Mouse (Mus musculus): Measurements from ENCODE around the gene Papola. TPM values are rescaled to one million over a fixed set of nuclear protein-coding genes. Genes with fewer than 3 reads are reported as not detected.

Gene Papola
- polyA plus RNA-seq, 1 experiment, result 99.3 TPM

DNA sequence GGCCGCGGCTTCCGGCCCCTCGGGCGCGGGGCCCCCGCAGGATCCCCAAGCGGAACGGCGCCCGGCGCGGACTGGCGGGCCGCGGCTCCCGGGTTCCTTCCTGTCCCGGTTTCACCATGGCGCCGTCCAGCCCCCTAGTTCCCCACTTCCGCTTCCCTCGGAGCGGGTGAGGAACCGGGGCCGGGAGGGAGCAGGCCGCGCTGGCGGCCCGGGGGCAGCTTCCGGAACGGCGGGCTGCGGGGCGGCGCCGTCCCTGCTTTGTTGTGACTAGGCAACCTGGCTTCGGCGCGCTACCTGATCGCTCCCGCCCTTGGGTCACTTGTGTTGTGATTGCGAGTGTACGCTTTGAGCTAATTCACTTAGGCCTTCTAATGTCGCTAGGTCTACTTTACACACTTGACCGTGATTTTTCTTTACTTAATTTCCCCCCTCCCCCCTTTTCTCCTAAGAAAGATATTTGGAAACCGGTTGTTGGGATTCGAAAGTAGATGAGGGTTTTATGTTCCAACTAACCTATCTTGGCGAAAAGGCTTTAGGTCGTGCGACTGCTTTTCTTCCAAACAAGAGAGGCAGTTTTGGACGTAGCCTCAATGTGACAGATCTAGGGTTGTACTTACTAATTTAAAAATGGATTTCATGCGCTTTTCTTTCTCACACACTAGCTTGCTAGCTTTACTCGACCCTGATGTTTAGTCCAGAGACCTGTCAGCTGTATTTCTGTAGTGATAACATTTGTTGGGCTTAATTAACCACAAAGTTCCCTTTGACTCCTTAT lies 693 bp downstream of the Papola start:
- TF ChIP-seq POLR2A (IDR thresholded peaks at IDR 0.05; ENCODE audit: borderline replicate concordance, insufficient read depth, low read length) (no peak), CTCF (IDR thresholded peaks at IDR 0.05; ENCODE audit: borderline replicate concordance, insufficient read depth, low read depth, low read length) (no peak)
- under 1% methylated on average over 53 of the region's 53 CpGs for WGBS
- peak overlapping the region; percentile 94 for H3K27ac ChIP-seq (ENCODE audit: insufficient read depth, low read length)
- no peaks in the 10 kb centered on the region for H3K27me3 ChIP-seq (ENCODE audit: control insufficient read depth, insufficient read depth, low read length)
- peak overlapping the region; percentile 90 for H3K4me3 ChIP-seq (replicated peaks; ENCODE audit: insufficient read depth, low read depth, low read length)
- H3K4me1 ChIP-seq (ENCODE audit: control insufficient read depth, insufficient read depth, low read length), result 0 out of 2 replicates have a peak, but pooled peaks cover 2% of the 10 kb centered on the region
- DNase-seq, result peak in 1 of 2 experiments; percentile 71

DNA sequence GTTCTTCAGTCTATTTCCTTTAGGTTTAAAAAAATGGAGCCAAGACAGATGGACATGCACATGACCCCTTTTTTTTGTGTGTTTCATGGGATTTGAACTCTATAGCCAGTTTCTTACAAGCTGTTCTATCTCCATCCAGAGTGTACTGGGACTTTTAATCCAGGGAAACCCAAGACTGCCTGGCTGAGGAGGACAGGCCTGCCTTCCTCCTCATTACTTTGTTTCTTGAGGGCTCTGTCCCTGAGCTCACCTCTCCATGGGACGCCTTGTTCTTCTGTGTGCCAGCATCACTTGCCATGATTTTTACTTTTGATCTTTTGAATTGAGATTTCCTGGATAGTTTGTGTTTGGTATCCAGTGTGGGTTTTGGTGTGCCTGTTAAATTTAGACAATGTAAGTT lies 1.6 kb downstream of the Papola start:
- Histone ChIP-seq H3K27ac (ENCODE audit: insufficient read depth, low read length) (no peak overlapping the region), H3K4me1 (ENCODE audit: control insufficient read depth, insufficient read depth, low read length) (0 out of 2 replicates have a peak, but pooled peaks cover 2% of the 10 kb centered on the region), H3K4me3 (replicated peaks; ENCODE audit: insufficient read depth, low read depth, low read length) (peak overlapping the region; percentile 44), H3K27me3 (ENCODE audit: control insufficient read depth, insufficient read depth, low read length) (no peaks in the 10 kb centered on the region)
- 57% methylated on average over 1 of the region's 1 CpGs for WGBS
- TF ChIP-seq POLR2A (IDR thresholded peaks at IDR 0.05; ENCODE audit: borderline replicate concordance, insufficient read depth, low read length) (no peak), CTCF (IDR thresholded peaks at IDR 0.05; ENCODE audit: borderline replicate concordance, insufficient read depth, low read depth, low read length) (no peak)
- DNase-seq, result no peak

DNA sequence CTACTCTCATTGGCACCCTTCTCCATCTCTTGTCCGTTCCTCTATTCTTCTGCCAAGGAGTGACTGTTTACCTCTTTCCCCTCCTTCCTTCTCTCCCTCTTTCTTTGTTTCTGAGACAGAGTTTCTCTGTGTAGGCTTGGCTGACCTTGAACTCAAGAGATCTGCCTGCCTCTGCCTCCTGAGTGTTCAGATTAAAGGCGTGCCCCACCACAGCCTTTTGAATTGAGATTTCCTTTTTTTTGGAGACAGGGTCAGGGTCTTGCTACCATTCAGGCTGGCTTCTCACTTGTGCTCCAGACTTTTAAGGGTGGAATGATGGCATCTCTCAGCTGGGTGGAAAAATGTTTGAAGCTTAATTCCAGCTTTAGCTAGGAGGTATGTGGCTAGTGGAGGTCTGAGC lies 3.1 kb downstream of the Papola start:
- Histone ChIP-seq H3K27me3 (ENCODE audit: control insufficient read depth, insufficient read depth, low read length) (no peaks in the 10 kb centered on the region), H3K27ac (ENCODE audit: insufficient read depth, low read length) (no peak overlapping the region), H3K4me1 (ENCODE audit: control insufficient read depth, insufficient read depth, low read length) (0 out of 2 replicates have a peak, but pooled peaks cover 2% of the 10 kb centered on the region), H3K4me3 (replicated peaks; ENCODE audit: insufficient read depth, low read depth, low read length) (no peak overlapping the region)
- TF ChIP-seq CTCF (IDR thresholded peaks at IDR 0.05; ENCODE audit: borderline replicate concordance, insufficient read depth, low read depth, low read length), result no peak
- no peak for TF ChIP-seq POLR2A (IDR thresholded peaks at IDR 0.05; ENCODE audit: borderline replicate concordance, insufficient read depth, low read length)
- no peak for DNase-seq
- WGBS, result 90% methylated on average over 2 of the region's 2 CpGs

DNA sequence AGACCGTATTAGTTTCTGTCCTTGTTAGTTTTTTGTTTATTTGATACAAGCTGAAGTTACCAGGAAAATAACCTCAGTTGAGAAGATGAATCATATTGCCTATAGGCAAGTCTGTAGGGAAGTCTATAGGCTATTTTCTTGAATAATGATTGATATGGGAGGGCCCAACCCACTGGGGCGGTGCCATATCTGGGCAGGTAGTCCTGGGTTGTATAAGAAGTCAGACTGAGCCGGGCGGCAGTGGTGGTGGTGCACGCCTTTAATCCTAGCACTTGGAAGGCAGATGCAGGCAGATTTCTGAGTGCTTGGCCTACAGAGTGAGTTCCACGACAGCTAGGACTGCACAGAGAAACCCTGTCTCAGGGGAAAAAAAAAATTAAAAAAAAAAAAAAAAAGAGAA lies 5.4 kb downstream of the Papola start:
- Histone ChIP-seq H3K4me1 (ENCODE audit: control insufficient read depth, insufficient read depth, low read length) (0 out of 2 replicates have a peak, but pooled peaks cover 2% of the 10 kb centered on the region), H3K27me3 (ENCODE audit: control insufficient read depth, insufficient read depth, low read length) (no peaks in the 10 kb centered on the region), H3K27ac (ENCODE audit: insufficient read depth, low read length) (no peak overlapping the region), H3K4me3 (replicated peaks; ENCODE audit: insufficient read depth, low read depth, low read length) (no peak overlapping the region)
- 81% methylated on average over 6 of the region's 6 CpGs for WGBS
- TF ChIP-seq CTCF (IDR thresholded peaks at IDR 0.05; ENCODE audit: borderline replicate concordance, insufficient read depth, low read depth, low read length) (no peak), POLR2A (IDR thresholded peaks at IDR 0.05; ENCODE audit: borderline replicate concordance, insufficient read depth, low read length) (no peak)
- DNase-seq, result no peak

DNA sequence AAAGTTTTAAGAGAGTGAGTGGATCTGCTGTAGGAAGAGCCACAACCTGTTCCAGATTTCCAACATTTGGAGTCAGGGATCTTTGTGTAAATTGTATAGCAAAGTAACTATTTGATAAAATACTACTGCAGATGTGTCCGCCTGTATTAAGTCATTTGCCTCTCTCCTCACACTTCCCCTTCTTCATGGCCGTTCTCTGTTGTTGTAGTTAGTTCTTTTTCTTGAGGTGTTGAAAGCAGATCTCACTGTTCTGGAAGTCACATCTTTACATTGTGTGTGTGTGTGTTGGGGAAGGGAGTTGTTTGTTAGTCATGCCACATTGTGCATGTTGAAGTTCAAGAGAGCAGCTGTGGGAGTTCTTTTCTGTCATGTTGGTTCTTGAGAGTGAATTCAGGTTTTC lies 10.4 kb downstream of the Papola start:
- Histone ChIP-seq H3K4me1 (ENCODE audit: control insufficient read depth, insufficient read depth, low read length) (no peaks in the 10 kb centered on the region), H3K4me3 (replicated peaks; ENCODE audit: insufficient read depth, low read depth, low read length) (no peak overlapping the region), H3K27me3 (ENCODE audit: control insufficient read depth, insufficient read depth, low read length) (no peaks in the 10 kb centered on the region), H3K27ac (ENCODE audit: insufficient read depth, low read length) (no peak overlapping the region)
- TF ChIP-seq POLR2A (IDR thresholded peaks at IDR 0.05; ENCODE audit: borderline replicate concordance, insufficient read depth, low read length), result no peak
- no peak for TF ChIP-seq CTCF (IDR thresholded peaks at IDR 0.05; ENCODE audit: borderline replicate concordance, insufficient read depth, low read depth, low read length)
- 97% methylated on average over 2 of the region's 2 CpGs for WGBS
- DNase-seq, result no peak

DNA sequence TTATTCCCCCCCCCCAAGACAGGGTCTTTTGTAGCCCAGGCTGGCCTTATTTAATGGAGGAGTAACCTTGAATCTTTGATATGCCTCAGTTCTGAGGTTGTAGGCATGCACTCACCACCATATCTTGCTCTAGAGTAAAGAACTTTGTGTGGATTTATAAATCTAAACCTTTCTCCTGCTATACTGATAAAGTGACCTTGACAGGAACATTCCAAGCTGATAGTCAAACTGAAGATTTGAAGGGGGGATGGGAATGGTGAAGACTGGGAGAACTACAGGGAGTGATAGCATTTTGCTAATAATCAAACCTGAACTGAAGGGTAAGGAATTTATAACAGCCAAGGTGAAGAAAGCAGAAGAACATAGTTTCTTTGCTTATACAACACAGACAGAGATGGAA lies 13.5 kb downstream of the Papola start:
- H3K27ac ChIP-seq (ENCODE audit: insufficient read depth, low read length), result no peak overlapping the region
- no peak for DNase-seq
- H3K4me1 ChIP-seq (ENCODE audit: control insufficient read depth, insufficient read depth, low read length), result no peaks in the 10 kb centered on the region
- TF ChIP-seq CTCF (IDR thresholded peaks at IDR 0.05; ENCODE audit: borderline replicate concordance, insufficient read depth, low read depth, low read length) (no peak), POLR2A (IDR thresholded peaks at IDR 0.05; ENCODE audit: borderline replicate concordance, insufficient read depth, low read length) (no peak)
- H3K4me3 ChIP-seq (replicated peaks; ENCODE audit: insufficient read depth, low read depth, low read length), result no peak overlapping the region
- no peaks in the 10 kb centered on the region for H3K27me3 ChIP-seq (ENCODE audit: control insufficient read depth, insufficient read depth, low read length)

DNA sequence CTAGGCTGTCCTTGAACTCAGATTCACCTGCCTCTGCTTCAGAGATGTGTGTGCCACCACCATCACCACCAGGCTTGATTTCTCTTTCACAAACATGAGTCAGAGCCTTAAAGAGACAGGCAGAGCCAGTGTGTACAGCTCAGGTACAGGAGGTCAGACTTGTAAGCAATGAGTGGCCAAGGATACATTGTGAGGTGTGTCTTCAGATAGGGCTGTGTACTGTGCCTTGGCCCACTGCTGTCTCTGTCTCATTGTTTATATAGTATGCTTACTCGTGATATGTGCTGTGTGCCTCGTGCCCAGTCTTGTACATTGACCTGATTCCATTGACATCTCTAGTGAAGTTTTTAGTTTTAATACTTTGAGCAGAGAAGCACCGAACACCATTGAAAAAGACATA lies 21.3 kb downstream of the Papola start:
- DNase-seq, result no peak
- H3K27ac ChIP-seq (ENCODE audit: insufficient read depth, low read length), result no peak overlapping the region
- no peak for TF ChIP-seq CTCF (IDR thresholded peaks at IDR 0.05; ENCODE audit: borderline replicate concordance, insufficient read depth, low read depth, low read length)
- TF ChIP-seq POLR2A (IDR thresholded peaks at IDR 0.05; ENCODE audit: borderline replicate concordance, insufficient read depth, low read length), result no peak
- no peaks in the 10 kb centered on the region for H3K4me1 ChIP-seq (ENCODE audit: control insufficient read depth, insufficient read depth, low read length)
- no peak overlapping the region for H3K4me3 ChIP-seq (replicated peaks; ENCODE audit: insufficient read depth, low read depth, low read length)
- H3K27me3 ChIP-seq (ENCODE audit: control insufficient read depth, insufficient read depth, low read length), result no peaks in the 10 kb centered on the region
- 90% methylated on average over 3 of the region's 3 CpGs for WGBS

DNA sequence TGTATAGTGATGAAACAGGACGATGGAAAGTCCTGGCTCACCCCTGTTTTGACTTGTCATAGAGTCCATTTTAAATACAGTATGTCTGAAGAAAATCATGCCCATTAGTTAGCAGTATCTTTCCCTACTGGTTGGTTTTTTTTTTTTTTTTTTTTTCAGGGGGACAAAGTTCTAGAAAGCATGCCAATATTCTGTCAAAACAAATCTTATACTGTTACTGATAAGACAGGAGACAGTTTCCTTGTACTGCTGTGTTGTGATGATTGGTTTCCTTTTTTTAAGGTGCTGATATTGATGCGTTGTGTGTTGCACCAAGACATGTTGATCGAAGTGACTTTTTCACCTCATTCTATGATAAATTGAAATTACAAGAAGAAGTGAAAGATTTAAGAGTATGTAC lies 21.7 kb downstream of the Papola start:
- Histone ChIP-seq H3K27ac (ENCODE audit: insufficient read depth, low read length) (no peak overlapping the region), H3K4me3 (replicated peaks; ENCODE audit: insufficient read depth, low read depth, low read length) (no peak overlapping the region), H3K4me1 (ENCODE audit: control insufficient read depth, insufficient read depth, low read length) (no peaks in the 10 kb centered on the region), H3K27me3 (ENCODE audit: control insufficient read depth, insufficient read depth, low read length) (no peaks in the 10 kb centered on the region)
- no peak for TF ChIP-seq CTCF (IDR thresholded peaks at IDR 0.05; ENCODE audit: borderline replicate concordance, insufficient read depth, low read depth, low read length)
- no peak for TF ChIP-seq POLR2A (IDR thresholded peaks at IDR 0.05; ENCODE audit: borderline replicate concordance, insufficient read depth, low read length)
- WGBS, result 92% methylated on average over 3 of the region's 3 CpGs
- no peak for DNase-seq

All from cerebellum, adult 2 months (tissue).